Mouse (Mus musculus) adrenal gland, adult (tissue): ENCODE data around the gene Olfr237-ps1.
"Not testable (repeated sequence)": the region's sequence is repeated elsewhere in the genome, so short reads cannot be mapped to it uniquely, and the experiment has no call there.

Experiments
- DNase-seq, 2 experiments: peaks; one replicate each; pipeline ENCODE4 v3.0.0; 2022 to 2023; ENCODE audit warnings: low spot score in 1 of 2; ENCODE audit not compliant: inconsistent age in 2 of 2

Olfr237-ps1 gene

GRCm38 (mm10) chr6:43146267-43146666 is at the start of gene Olfr237-ps1:
Olfr237-ps1 (plus strand) TSS chr6:43146567.
- not testable (repeated sequence) for DNase-seq

- not testable (repeated sequence) for DNase-seq
Observed at GRCm38 (mm10) chr6:43106069-43106468, 40.3 kb upstream of the Olfr237-ps1 start, which contains the start of gene Olfr441. Olfr441 (plus strand) TSS chr6:43106369.

GRCm38 (mm10) chr6:43159502-43159901 is 13.1 kb downstream of the Olfr237-ps1 start:
- DNase-seq = no peak

GRCm38 (mm10) chr6:43162982-43163381 is 16.6 kb downstream of the Olfr237-ps1 start, which contains the start of gene Olfr437:
Olfr437 (plus strand) TSS chr6:43163282.
- no peak for DNase-seq

GRCm38 (mm10) chr6:43167246-43167645 is 20.9 kb downstream of the Olfr237-ps1 start:
- DNase-seq = no peak

GRCm38 (mm10) chr6:43171840-43172239 is 25.5 kb downstream of the Olfr237-ps1 start, which contains the start of gene Olfr13:
Olfr13 (plus strand) TSS chr6:43172140.
- DNase-seq = no peak

GRCm38 (mm10) chr6:43178129-43178528 is 31.8 kb downstream of the Olfr237-ps1 start:
- DNase-seq = no peak

GRCm38 (mm10) chr6:43178584-43179501 is 32.5 kb downstream of the Olfr237-ps1 start:
- no peak for DNase-seq

GRCm38 (mm10) chr6:43190986-43191385 is 44.6 kb downstream of the Olfr237-ps1 start:
- DNase-seq = no peak

GRCm38 (mm10) chr6:43196781-43197180 is 50.4 kb downstream of the Olfr237-ps1 start, which contains the start of gene Olfr435:
Olfr435 (plus strand) TSS chr6:43197146.
- DNase-seq = no peak

GRCm38 (mm10) chr6:43198094-43198493 is 51.7 kb downstream of the Olfr237-ps1 start:
- no peak for DNase-seq

- no peak for DNase-seq
Observed at GRCm38 (mm10) chr6:43202786-43203185, 56.4 kb downstream of the Olfr237-ps1 start.

GRCm38 (mm10) chr6:43205355-43205754 is 59.0 kb downstream of the Olfr237-ps1 start:
- no peak for DNase-seq
